Mouse (Mus musculus) kidney, embryonic 14.5 days (tissue): ENCODE data around the gene Pgrmc1. TPM values are rescaled to one million over a fixed set of nuclear protein-coding genes. Genes with fewer than 3 reads are reported as not detected.

ENCODE experiments used
- ATAC-seq: fragments of 200-750 bp; cut with Nextera tagmentation; 2 replicates; pipeline ENCODE4 v1.8.0; 2017; ENCODE audit warnings: moderate number of reproducible peaks, mild to moderate bottlenecking, moderate TSS enrichment, moderate library complexity; ENCODE audit not compliant: low FRiP score, low TSS enrichment
- H3K27ac ChIP-seq: fragments of 300-500 bp; sonication (generic); 2 replicates; pipeline ENCODE4 v1.5.1; 2014; ENCODE audit warnings: low read depth, mild to moderate bottlenecking, low read length, moderate library complexity, mixed read lengths
- H3K27me3 ChIP-seq: fragments of 300-500 bp; sonication (generic); 2 replicates; pipeline ENCODE4 v1.6.1; 2014; ENCODE audit warnings: mild to moderate bottlenecking, low read length; ENCODE audit not compliant: control insufficient read depth, insufficient read depth
- H3K36me3 ChIP-seq: fragments of 300-500 bp; sonication (generic); 2 replicates; pipeline ENCODE4 v1.6.1; 2014; ENCODE audit warnings: low read length, mixed read lengths; ENCODE audit not compliant: control insufficient read depth, insufficient read depth
- H3K4me1 ChIP-seq: fragments of 300-500 bp; sonication (generic); 2 replicates; pipeline ENCODE4 v1.6.1; 2014; ENCODE audit warnings: low read length, mixed read lengths; ENCODE audit not compliant: control insufficient read depth, insufficient read depth
- H3K4me2 ChIP-seq: fragments of 300-500 bp; sonication (generic); replicated peaks from 2 replicates; pipeline ENCODE4 v1.6.1; 2014; ENCODE audit warnings: low read depth, mild to moderate bottlenecking, low read length
- H3K4me3 ChIP-seq: fragments of 300-500 bp; sonication (generic); 2 replicates; pipeline ENCODE4 v1.5.1; 2014; ENCODE audit warnings: mild to moderate bottlenecking, low read length
- H3K9ac ChIP-seq: fragments of 300-500 bp; sonication (generic); 2 replicates; pipeline ENCODE4 v1.6.1; 2014; ENCODE audit warnings: low read depth, mild to moderate bottlenecking, low read length, moderate library complexity
- H3K9me3 ChIP-seq: fragments of 300-500 bp; sonication (generic); 2 replicates; pipeline ENCODE4 v1.6.1; 2016; ENCODE audit warnings: low read length; ENCODE audit not compliant: control insufficient read depth
- WGBS: fragments of 180-500 bp; shearing (Covaris S2); extraction: QIAGEN DNeasy Blood & Tissue Kit; methylation state at CpG from one replicate; pipeline ENCODE4 v1.1.7; 2014; 5-methylcytosine and 5-hydroxymethylcytosine counted together
- polyA plus RNA-seq: library from polyadenylated mRNA; unstranded; fragments of >200 nt; fragmentation: Nextera tagmentation; extraction: Ambion mirVana; gene quantifications from 2 replicates; pipeline ENCODE4 v1.2.1, GENCODE M21; 2014

Pgrmc1 gene
- polyA plus RNA-seq, 1 experiment from 2014 or later, result 282 TPM

- H3K27me3 ChIP-seq, result no peaks in the 10 kb centered on the region
- H3K4me3 ChIP-seq, result peak within 1 kb of the TSS; percentile 61
- no peaks in the 10 kb centered on the region for H3K9me3 ChIP-seq
- H3K36me3 ChIP-seq, result no peaks in the 10 kb centered on the region
- no peaks in the 10 kb centered on the region for H3K4me1 ChIP-seq
- WGBS, result 28% methylated on average over 47 of the region's 60 CpGs
- peak within 1 kb of the TSS; percentile 59; the same call in 1 of the 2 replicates for H3K27ac ChIP-seq
- ATAC-seq, result peak; percentile 98
- peak within 1 kb of the TSS; percentile 58 for H3K9ac ChIP-seq
- peak within 1 kb of the TSS; percentile 42 for H3K4me2 ChIP-seq
Observed at GRCm38 (mm10) chrX:36644657-36645551, 46.9 kb downstream of the Pgrmc1 start, which contains the start of gene Akap17b. Gene Akap17b (minus strand): TSS chrX:36645395.

Other genes with a start within 250 kb of the Pgrmc1 start
- gene Gm6268, start 196.9 kb upstream of the Pgrmc1 start, polyA plus RNA-seq, result not detected in 2 replicates
- gene Gm14569, start 106.4 kb upstream of the Pgrmc1 start, polyA plus RNA-seq, result not detected in 2 replicates
- 4.0 TPM in 2 replicates for gene Akap17b, start 47.2 kb downstream of the Pgrmc1 start, polyA plus RNA-seq
- 2.2 and 3.4 TPM in 2 replicates for gene Slc25a43, start 145.5 kb downstream of the Pgrmc1 start, polyA plus RNA-seq
- 838 and 851 TPM in 2 replicates for gene Slc25a5, start 197.4 kb downstream of the Pgrmc1 start, polyA plus RNA-seq